ENCODE assay signal across 8 mouse cellular contexts in genomic region chr2:142900120-142900861, GRCm38 (mm10). TPM values are rescaled to one million over a fixed set of nuclear protein-coding genes. Genes with fewer than 3 reads are reported as not detected.
DNase-seq lines count a peak whose midpoint lies in the region; ATAC-seq and TF ChIP-seq lines count a peak whose summit lies in the region.

No protein-coding gene starts in this region.

- H3K27me3 ChIP-seq in lung, embryonic 14.5 days (ENCODE audit: insufficient read depth, low read length) = no peaks in the 10 kb centered on the region
- H3K27me3 ChIP-seq in hindbrain, postnatal 0 days (ENCODE audit: insufficient read depth, low read length) = no peaks in the 10 kb centered on the region

- no peaks in the 10 kb centered on the region for H3K9me3 ChIP-seq in lung, embryonic 14.5 days (ENCODE audit: low read depth, low read length)
- H3K9me3 ChIP-seq in hindbrain, postnatal 0 days (ENCODE audit: low read length) = no peaks in the 10 kb centered on the region

- DNase-seq in lung, embryonic 14.5 days = peak; percentile 32
- no peak for DNase-seq in lung, postnatal 25 days (ENCODE audit: low spot score)
- DNase-seq in brain, embryonic 14.5 days (ENCODE audit: low read depth) = peak; percentile 14
- DNase-seq in hindbrain, postnatal 0 days (ENCODE audit: low spot score) = no peak
- DNase-seq in naive thymus-derived CD4-positive, alpha-beta T cell, adult 2 months (ENCODE audit: low read depth) = peak; percentile 61
- DNase-seq in adrenal gland, adult (ENCODE audit: inconsistent age in 2 of 2, low spot score in 1 of 2) = no peak
- DNase-seq in spleen, adult 12 weeks (ENCODE audit: low spot score) = no peak

- no peak for ATAC-seq in lung, embryonic 14.5 days (ENCODE audit: insufficient read depth)
- ATAC-seq in hindbrain, postnatal 0 days = no peak
- ATAC-seq in erythroid progenitor cell, adult 5-6 weeks (replicated peaks; ENCODE audit: low FRiP score, poor library complexity, severe bottlenecking) = no peak

- H3K4me2 ChIP-seq in lung, embryonic 14.5 days = peak overlapping the region; percentile 81
- H3K4me2 ChIP-seq in hindbrain, postnatal 0 days (ENCODE audit: low read depth, low read length) = peak overlapping the region; percentile 98

- TF ChIP-seq POLR2A in brain, embryonic 14.5 days (IDR thresholded peaks at IDR 0.05; ENCODE audit: borderline replicate concordance, extremely low read depth, insufficient read depth, insufficient read length, poor library complexity, severe bottlenecking) = no peak

- H3K36me3 ChIP-seq in lung, embryonic 14.5 days (ENCODE audit: insufficient read depth) = no peaks in the 10 kb centered on the region
- H3K36me3 ChIP-seq in hindbrain, postnatal 0 days (ENCODE audit: insufficient read depth, low read length) = no peaks in the 10 kb centered on the region

- no peak overlapping the region for H3K27ac ChIP-seq in lung, embryonic 14.5 days (ENCODE audit: low read depth)
- H3K27ac ChIP-seq in hindbrain, postnatal 0 days = no peak overlapping the region

- TF ChIP-seq CTCF in lung, embryonic 14.5 days (IDR thresholded peaks at IDR 0.05; ENCODE audit: low read depth) = no peak
- no peak for TF ChIP-seq CTCF in brain, embryonic 14.5 days (IDR thresholded peaks at IDR 0.05; ENCODE audit: borderline replicate concordance, extremely low read depth, insufficient read depth, insufficient read length)
- TF ChIP-seq CTCF in hindbrain, postnatal 0 days (IDR thresholded peaks at IDR 0.05; ENCODE audit: low read depth) = no peak

- peak overlapping the region; percentile 71 for H3K4me3 ChIP-seq in lung, embryonic 14.5 days (ENCODE audit: low read depth, low read length)
- H3K4me3 ChIP-seq in hindbrain, postnatal 0 days (ENCODE audit: low read length) = peak overlapping the region; percentile 80

- 39% methylated on average over 10 of the region's 10 CpGs for WGBS in lung, embryonic 14.5 days
- WGBS in hindbrain, postnatal 0 days = 51% methylated on average over 10 of the region's 10 CpGs

- H3K4me1 ChIP-seq in lung, embryonic 14.5 days (ENCODE audit: insufficient read depth) = 0 out of 2 replicates have a peak, but pooled peaks cover 2% of the 10 kb centered on the region
- no peaks in the 10 kb centered on the region for H3K4me1 ChIP-seq in hindbrain, postnatal 0 days (ENCODE audit: insufficient read depth, low read length)

- peak overlapping the region; percentile 76 for H3K9ac ChIP-seq in lung, embryonic 14.5 days
- H3K9ac ChIP-seq in hindbrain, postnatal 0 days (replicated peaks; ENCODE audit: low read length) = peak overlapping the region; percentile 80; the same call in 1 of the 2 replicates

RNA-seq across cellular contexts. Expression of gene Kif16b, which starts 1.0 kb away (rescaled TPM):
- polyA plus RNA-seq in lung, embryonic 14.5 days (2014; fragmentation: Nextera tagmentation; extraction: Ambion mirVana) = 10.3 and 11.0 TPM in 2 replicates
- 4.2 and 6.8 TPM in 2 replicates for polyA plus RNA-seq in brain, embryonic 14.5 days (2012; rRNA removed)
- 4.7 and 10.0 TPM in 2 replicates for total RNA-seq in hindbrain, postnatal 0 days (2014; rRNA removed)
- 3.0 and 3.2 TPM in 2 replicates for polyA plus RNA-seq in hindbrain, postnatal 0 days (2015; fragmentation: Nextera tagmentation; extraction: Ambion mirVana)
- 2.2 and 15.5 TPM in 2 replicates for total RNA-seq in erythroid progenitor cell, adult 5-6 weeks (2015; ENCODE audit: low replicate concordance)
- total RNA-seq in erythroid progenitor cell, adult 5-6 weeks (2017; ENCODE audit: low replicate concordance) = 2.3 and 9.5 TPM in 2 replicates

Comparison
In these comparisons a context has a peak if more than half of its experiments do, and no peak if none do; other contexts are left out.
1. DNase-seq: peak in lung, embryonic 14.5 days (single experiment), brain, embryonic 14.5 days (single experiment) and naive thymus-derived CD4-positive, alpha-beta T cell, adult 2 months (single experiment); none in lung, postnatal 25 days (single experiment), hindbrain, postnatal 0 days (single experiment), adrenal gland, adult (0 of 2) and spleen, adult 12 weeks (single experiment).